Mouse (Mus musculus): ENCODE results near the gene Nol6. TPM values are rescaled to one million over a fixed set of nuclear protein-coding genes. Genes with fewer than 3 reads are reported as not detected.

Gene Nol6
- total RNA-seq, 1 experiment, result 67.5 TPM

GRCm38 (mm10) chr4:41149891-41150290 lies 25.6 kb upstream of the Nol6 start:
- H3K36me3 ChIP-seq (ENCODE audit: control insufficient read depth, insufficient read depth, low read length, poor library complexity, severe bottlenecking), result no peaks in the 10 kb centered on the region
- no peak overlapping the region for H3K4me3 ChIP-seq (ENCODE audit: insufficient read depth in 1 of 2, low read depth in 1 of 2, low read length in 2 of 2, poor library complexity in 1 of 2, severe bottlenecking in 1 of 2)
- no peaks in the 10 kb centered on the region for H3K9me3 ChIP-seq (ENCODE audit: control insufficient read depth, insufficient read depth, low read depth, low read length)
- no peak for TF ChIP-seq HCFC1 (IDR thresholded peaks at IDR 0.05; ENCODE audit: borderline replicate concordance, insufficient read depth, low read length)
- no peak for TF ChIP-seq ZC3H11A (IDR thresholded peaks at IDR 0.05; ENCODE audit: borderline replicate concordance, low read depth, low read length)
- no peak for TF ChIP-seq CHD2 (IDR thresholded peaks at IDR 0.05; ENCODE audit: low read depth, low read length)
- no peak for TF ChIP-seq MAFK (IDR thresholded peaks at IDR 0.05; ENCODE audit: insufficient read depth, low read depth, low read length)
- TF ChIP-seq ZNF384 (IDR thresholded peaks at IDR 0.05; ENCODE audit: low read depth, low read length), result no peak
- in situ Hi-C loops (cut with MboI; ENCODE audit: low sequenced_read_pairs in 2 of 2, unreplicated experiment in 2 of 2), result no loop called here
- H3K27ac ChIP-seq (ENCODE audit: insufficient read depth, low read depth, low read length, poor library complexity, severe bottlenecking), result no peak overlapping the region; the same call in 1 of the 2 replicates
- H3K9ac ChIP-seq (ENCODE audit: insufficient read depth, low read depth, low read length, poor library complexity, severe bottlenecking), result no peak overlapping the region
- no peak for DNase-seq (ENCODE audit: low read depth, low spot score)
- peaks cover 3 to 6% of the 10 kb centered on the region in 2 experiments; a peak in 2 of 4 replicates for H3K4me1 ChIP-seq (ENCODE audit: control insufficient read depth in 2 of 2, insufficient read depth in 2 of 2, low read length in 2 of 2, poor library complexity in 1 of 2)

DNA sequence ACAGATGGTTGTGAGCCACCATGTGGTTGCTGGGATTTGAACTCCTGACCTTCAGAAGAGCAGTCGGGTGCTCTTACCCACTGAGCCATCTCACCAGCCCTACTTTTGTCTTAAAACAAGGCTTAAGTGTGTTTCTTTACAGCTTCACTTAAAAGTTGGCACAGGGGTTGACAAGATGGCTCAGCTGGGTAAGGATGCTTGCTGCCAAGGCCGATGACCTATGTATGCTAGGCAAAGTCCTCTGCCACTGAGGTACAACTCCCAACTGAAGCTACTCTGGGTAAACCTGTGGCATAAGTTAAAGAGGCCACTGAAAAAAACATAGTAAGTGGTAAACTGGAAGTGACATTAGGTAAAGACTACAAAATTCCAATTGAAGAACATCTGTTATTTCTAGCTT lies 18.3 kb upstream of the Nol6 start:
- Histone ChIP-seq H3K4me3 (ENCODE audit: insufficient read depth in 1 of 2, low read depth in 1 of 2, low read length in 2 of 2, poor library complexity in 1 of 2, severe bottlenecking in 1 of 2) (no peak overlapping the region), H3K4me1 (ENCODE audit: control insufficient read depth in 2 of 2, insufficient read depth in 2 of 2, low read length in 2 of 2, poor library complexity in 1 of 2) (peaks cover 0 to 5% of the 10 kb centered on the region in 2 experiments; a peak in 1 of 4 replicates), H3K36me3 (ENCODE audit: control insufficient read depth, insufficient read depth, low read length, poor library complexity, severe bottlenecking) (peaks cover 4% of the 10 kb centered on the region; the same call in 1 of the 2 replicates), H3K27ac (ENCODE audit: insufficient read depth, low read depth, low read length, poor library complexity, severe bottlenecking) (no peak overlapping the region), H3K9me3 (ENCODE audit: control insufficient read depth, insufficient read depth, low read depth, low read length) (no peaks in the 10 kb centered on the region), H3K9ac (ENCODE audit: insufficient read depth, low read depth, low read length, poor library complexity, severe bottlenecking) (no peak overlapping the region)
- in situ Hi-C loops (cut with MboI; ENCODE audit: low sequenced_read_pairs in 2 of 2, unreplicated experiment in 2 of 2), result no loop called here
- DNase-seq (ENCODE audit: low read depth, low spot score), result no peak
- no peak for TF ChIP-seq ZNF384 (IDR thresholded peaks at IDR 0.05; ENCODE audit: low read depth, low read length)
- TF ChIP-seq MAFK (IDR thresholded peaks at IDR 0.05; ENCODE audit: insufficient read depth, low read depth, low read length), result no peak
- TF ChIP-seq CHD2 (IDR thresholded peaks at IDR 0.05; ENCODE audit: low read depth, low read length), result no peak
- TF ChIP-seq ZC3H11A (IDR thresholded peaks at IDR 0.05; ENCODE audit: borderline replicate concordance, low read depth, low read length), result no peak
- TF ChIP-seq HCFC1 (IDR thresholded peaks at IDR 0.05; ENCODE audit: borderline replicate concordance, insufficient read depth, low read length), result no peak

DNA sequence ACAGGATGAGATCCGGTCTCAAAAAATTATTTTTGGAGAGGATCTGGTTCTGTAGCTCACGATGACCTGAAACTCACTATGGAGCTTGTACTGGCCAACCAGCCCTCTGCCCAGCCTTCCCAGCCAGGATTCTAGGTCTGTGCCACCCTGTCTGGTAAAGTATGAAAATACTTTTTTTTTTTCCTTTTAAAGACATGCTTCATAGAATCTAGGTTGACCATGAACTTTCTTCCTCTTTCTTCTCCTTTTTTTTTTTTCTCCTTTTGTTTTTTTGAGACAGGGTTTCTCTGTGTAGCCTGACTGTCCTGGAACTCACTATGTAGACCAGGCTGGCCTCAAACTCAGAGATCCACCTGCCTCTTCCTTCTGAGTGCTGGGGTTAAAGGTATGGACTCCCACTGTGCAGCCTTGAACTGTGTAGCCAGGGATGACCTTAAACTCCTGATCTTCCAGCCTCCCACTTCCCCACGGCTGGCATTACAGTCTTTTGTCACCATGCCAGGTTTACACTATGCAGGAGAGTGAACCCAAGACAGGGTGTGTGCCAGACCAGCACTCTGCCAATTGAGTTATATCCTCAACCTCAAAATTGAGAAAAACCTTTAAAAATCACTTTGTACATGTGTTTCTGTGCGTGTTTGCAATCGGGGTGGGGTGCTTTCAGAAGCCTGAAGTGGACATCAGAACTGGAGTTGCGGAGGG lies 16.1 kb upstream of the Nol6 start:
- DNase-seq (ENCODE audit: low read depth, low spot score), result no peak
- Histone ChIP-seq H3K9ac (ENCODE audit: insufficient read depth, low read depth, low read length, poor library complexity, severe bottlenecking) (no peak overlapping the region; the same call in 1 of the 2 replicates), H3K36me3 (ENCODE audit: control insufficient read depth, insufficient read depth, low read length, poor library complexity, severe bottlenecking) (peaks cover 4% of the 10 kb centered on the region; the same call in 1 of the 2 replicates), H3K27ac (ENCODE audit: insufficient read depth, low read depth, low read length, poor library complexity, severe bottlenecking) (no peak overlapping the region), H3K9me3 (ENCODE audit: control insufficient read depth, insufficient read depth, low read depth, low read length) (no peaks in the 10 kb centered on the region), H3K4me3 (ENCODE audit: insufficient read depth in 1 of 2, low read depth in 1 of 2, low read length in 2 of 2, poor library complexity in 1 of 2, severe bottlenecking in 1 of 2) (no peak overlapping the region), H3K4me1 (ENCODE audit: control insufficient read depth in 2 of 2, insufficient read depth in 2 of 2, low read length in 2 of 2, poor library complexity in 1 of 2) (peaks cover 0 to 5% of the 10 kb centered on the region in 2 experiments; a peak in 1 of 4 replicates)
- in situ Hi-C loops (cut with MboI; ENCODE audit: low sequenced_read_pairs in 2 of 2, unreplicated experiment in 2 of 2), result no loop called here
- TF ChIP-seq ZC3H11A (IDR thresholded peaks at IDR 0.05; ENCODE audit: borderline replicate concordance, low read depth, low read length), result no peak
- TF ChIP-seq HCFC1 (IDR thresholded peaks at IDR 0.05; ENCODE audit: borderline replicate concordance, insufficient read depth, low read length), result no peak
- no peak for TF ChIP-seq ZNF384 (IDR thresholded peaks at IDR 0.05; ENCODE audit: low read depth, low read length)

GRCm38 (mm10) chr4:41136811-41137210 lies 12.6 kb upstream of the Nol6 start:
- Histone ChIP-seq H3K4me3 (ENCODE audit: insufficient read depth in 1 of 2, low read depth in 1 of 2, low read length in 2 of 2, poor library complexity in 1 of 2, severe bottlenecking in 1 of 2) (peak overlapping the region; percentile 72 to 98), H3K9ac (ENCODE audit: insufficient read depth, low read depth, low read length, poor library complexity, severe bottlenecking) (peak overlapping the region; percentile 98), H3K4me1 (ENCODE audit: control insufficient read depth in 2 of 2, insufficient read depth in 2 of 2, low read length in 2 of 2, poor library complexity in 1 of 2) (no peaks in the 10 kb centered on the region; a peak in 1 of 4 replicates), H3K36me3 (ENCODE audit: control insufficient read depth, insufficient read depth, low read length, poor library complexity, severe bottlenecking) (peaks cover 4% of the 10 kb centered on the region; the same call in 1 of the 2 replicates), H3K9me3 (ENCODE audit: control insufficient read depth, insufficient read depth, low read depth, low read length) (no peaks in the 10 kb centered on the region), H3K27ac (ENCODE audit: insufficient read depth, low read depth, low read length, poor library complexity, severe bottlenecking) (peak overlapping the region; percentile 97; the same call in 1 of the 2 replicates)
- no peak for DNase-seq (ENCODE audit: low read depth, low spot score)
- no peak for TF ChIP-seq ZNF384 (IDR thresholded peaks at IDR 0.05; ENCODE audit: low read depth, low read length)
- no peak for TF ChIP-seq CHD2 (IDR thresholded peaks at IDR 0.05; ENCODE audit: low read depth, low read length)
- in situ Hi-C loops (cut with MboI; ENCODE audit: low sequenced_read_pairs in 2 of 2, unreplicated experiment in 2 of 2), result no loop called here

All from ES-E14 (cell line).